Mouse (Mus musculus) lung, adult 2 months (tissue): ENCODE results near the gene Sox5. TPM values are rescaled to one million over a fixed set of nuclear protein-coding genes. Genes with fewer than 3 reads are reported as not detected.

ENCODE experiments used
- DNase-seq: peaks from one replicate; pipeline ENCODE4 v3.0.0; 2022
- H3K4me1 ChIP-seq: fragments of 200-500 bp; 2 replicates; pipeline ENCODE4 v1.6.1; 2011; ENCODE audit warnings: low read length; ENCODE audit not compliant: control insufficient read depth, insufficient read depth
- H3K4me3 ChIP-seq: fragments of 200-500 bp; replicated peaks from 2 replicates; pipeline ENCODE3; 2011; ENCODE audit warnings: low read depth, mild to moderate bottlenecking, control low read depth, low read length; ENCODE audit errors: extremely low read depth
- CTCF ChIP-seq: fragments of 200-500 bp; IDR thresholded peaks from 2 replicates; pipeline ENCODE4 v1.5.1; 2011; ENCODE audit warnings: mild to moderate bottlenecking, low read length, control low read depth; ENCODE audit not compliant: insufficient read depth
- POLR2A ChIP-seq: fragments of 200-500 bp; IDR thresholded peaks from 2 replicates; pipeline ENCODE4 v1.6.1; 2011; ENCODE audit warnings: low read depth, mild to moderate bottlenecking, control low read depth, low read length, borderline replicate concordance; ENCODE audit errors: extremely low read depth
- WGBS: fragments of 180-500 bp; shearing (Covaris S2); methylation state at CpG from one replicate; pipeline ENCODE4 v1.1.7; 2018; 5-methylcytosine and 5-hydroxymethylcytosine counted together
- polyA plus RNA-seq: library from polyadenylated mRNA; depleted of rRNA; stranded (reverse); fragments of >200 nt; gene quantifications from 2 replicates; pipeline ENCODE4 v1.2.3, GENCODE M21; 2012

Gene Sox5
- polyA plus RNA-seq, 1 experiment = 8.6 TPM

GRCm38 (mm10) chr6:144010995-144011394, 770.8 kb downstream of the Sox5 start:
- Histone ChIP-seq H3K4me1 (no peaks in the 10 kb centered on the region), H3K4me3 (no peak overlapping the region)
- no peak for TF ChIP-seq CTCF
- no peak for TF ChIP-seq POLR2A
- DNase-seq = no peak
- 74% methylated on average over 3 of the region's 3 CpGs for WGBS

- Histone ChIP-seq H3K4me3 (no peak overlapping the region), H3K4me1 (no peaks in the 10 kb centered on the region)
- TF ChIP-seq CTCF (no peak), POLR2A (no peak)
- no peak for DNase-seq
Observed at GRCm38 (mm10) chr6:144010285-144010684, 771.5 kb downstream of the Sox5 start.

- Histone ChIP-seq H3K4me1 (no peaks in the 10 kb centered on the region), H3K4me3 (no peak overlapping the region)
- TF ChIP-seq CTCF = no peak
- TF ChIP-seq POLR2A = no peak
- DNase-seq = no peak
- WGBS = 87% methylated on average over 6 of the region's 6 CpGs
Observed at GRCm38 (mm10) chr6:144005132-144005531, 776.6 kb downstream of the Sox5 start.

GRCm38 (mm10) chr6:143998201-143998600, 783.6 kb downstream of the Sox5 start:
- Histone ChIP-seq H3K4me1 (no peaks in the 10 kb centered on the region), H3K4me3 (no peak overlapping the region)
- WGBS = 78% methylated on average over 13 of the region's 13 CpGs
- no peak for DNase-seq
- TF ChIP-seq CTCF (no peak), POLR2A (no peak)

GRCm38 (mm10) chr6:143997616-143998015, 784.2 kb downstream of the Sox5 start:
- 81% methylated on average over 11 of the region's 11 CpGs for WGBS
- no peak for DNase-seq
- TF ChIP-seq POLR2A (no peak), CTCF (no peak)

GRCm38 (mm10) chr6:143995046-143995445, 786.7 kb downstream of the Sox5 start:
- Histone ChIP-seq H3K4me3 (no peak overlapping the region), H3K4me1 (no peaks in the 10 kb centered on the region)
- DNase-seq = no peak
- 78% methylated on average over 4 of the region's 4 CpGs for WGBS
- TF ChIP-seq POLR2A (no peak), CTCF (no peak)

More at GRCm38 (mm10) chr6:143997616-143998015, 784.2 kb downstream of the Sox5 start:
- H3K4me1 ChIP-seq = no peaks in the 10 kb centered on the region
- no peak overlapping the region for H3K4me3 ChIP-seq

- Histone ChIP-seq H3K4me1 (no peaks in the 10 kb centered on the region), H3K4me3 (no peak overlapping the region)
- DNase-seq = no peak
- TF ChIP-seq POLR2A = no peak
- TF ChIP-seq CTCF = no peak
Observed at GRCm38 (mm10) chr6:143987548-143987947, 794.2 kb downstream of the Sox5 start.

- Histone ChIP-seq H3K4me3 (no peak overlapping the region), H3K4me1 (no peaks in the 10 kb centered on the region)
- WGBS = 92% methylated on average over 8 of the region's 8 CpGs
- DNase-seq = no peak
- TF ChIP-seq CTCF (no peak), POLR2A (no peak)
Observed at GRCm38 (mm10) chr6:143980131-143980530, 801.6 kb downstream of the Sox5 start.

- no peak for DNase-seq
- 75% methylated on average over 9 of the region's 9 CpGs for WGBS
- Histone ChIP-seq H3K4me3 (no peak overlapping the region), H3K4me1 (no peaks in the 10 kb centered on the region)
- no peak for TF ChIP-seq POLR2A
- no peak for TF ChIP-seq CTCF
Observed at GRCm38 (mm10) chr6:143967724-143968400, 813.9 kb downstream of the Sox5 start.

GRCm38 (mm10) chr6:143960487-143960886, 821.3 kb downstream of the Sox5 start:
- TF ChIP-seq POLR2A = no peak
- TF ChIP-seq CTCF = no peak
- WGBS = 95% methylated on average over 11 of the region's 11 CpGs
- no peak for DNase-seq
- Histone ChIP-seq H3K4me3 (no peak overlapping the region), H3K4me1 (no peaks in the 10 kb centered on the region)
